Mouse (Mus musculus) thymus, postnatal 25 days (tissue): ENCODE results near the gene Spint2.
"Not testable (repeated sequence)": the region's sequence is repeated elsewhere in the genome, so short reads cannot be mapped to it uniquely, and the experiment has no call there.

ENCODE experiments used
- DNase-seq: peaks from one replicate; pipeline ENCODE4 v3.0.0; 2022

Spint2 gene

DNA sequence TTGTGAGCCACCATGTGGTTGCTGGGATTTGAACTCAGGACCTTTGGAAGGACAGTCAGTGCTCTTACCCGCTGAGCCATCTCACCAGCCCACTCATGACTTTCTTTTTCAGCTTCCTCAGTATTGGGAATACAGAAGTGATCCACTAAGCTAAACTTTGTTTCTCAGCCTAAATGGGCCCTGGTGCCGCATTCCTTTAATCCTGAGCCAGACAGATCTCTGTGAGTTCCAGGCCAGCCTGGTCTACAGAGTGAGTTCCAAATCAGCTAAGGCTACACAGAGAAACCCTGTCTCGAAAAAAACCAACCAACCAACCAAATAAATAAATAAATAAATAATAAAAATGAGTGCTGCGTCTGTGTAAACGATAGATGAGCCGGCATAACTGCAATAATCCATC is 44.1 kb downstream of the Spint2 start:
- DNase-seq = not testable (repeated sequence)

GRCm38 (mm10) chr7:29236593-29236992 is 45.1 kb downstream of the Spint2 start:
- DNase-seq = no peak

DNA sequence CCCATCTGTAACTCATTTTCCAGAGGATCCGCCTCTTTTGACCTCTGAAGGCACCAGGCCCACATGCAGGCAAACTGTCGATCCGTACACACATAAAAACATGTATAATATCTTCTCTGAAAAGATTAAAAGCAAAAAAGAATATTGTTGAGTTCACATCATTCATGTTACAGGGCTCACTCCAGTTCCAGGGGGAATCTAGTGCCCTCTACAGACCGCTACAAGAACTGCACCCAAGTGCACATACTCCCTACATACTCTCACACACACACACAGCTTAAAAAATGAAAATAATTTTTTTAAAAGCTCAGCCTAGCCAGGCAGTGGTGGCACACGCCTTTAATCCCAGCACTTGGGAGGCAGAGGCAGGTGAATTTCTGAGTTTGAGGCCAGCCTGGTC is 47.1 kb downstream of the Spint2 start:
- no peak for DNase-seq

DNA sequence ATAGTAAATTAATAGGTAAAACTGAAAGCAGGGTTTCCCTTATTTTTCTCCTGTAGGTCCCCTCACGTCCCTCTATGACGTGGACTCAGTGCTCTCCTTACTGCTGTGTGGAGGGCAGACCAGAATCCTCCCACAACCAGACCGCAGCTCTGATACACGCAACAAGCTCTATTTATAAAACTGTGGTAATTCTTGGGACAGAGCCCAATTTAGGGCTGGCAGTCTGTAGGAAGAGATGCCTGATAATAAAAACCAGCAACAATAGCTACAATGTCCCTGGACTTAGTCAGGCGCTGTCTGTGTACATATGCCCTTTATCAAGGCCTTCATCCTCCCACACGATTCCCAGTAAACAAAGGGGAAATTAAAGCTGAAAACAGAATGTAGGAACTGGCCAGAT is 48.0 kb downstream of the Spint2 start:
- no peak for DNase-seq

GRCm38 (mm10) chr7:29232247-29233013 is 49.3 kb downstream of the Spint2 start, which contains the start of gene Kcnk6:
Gene Kcnk6 (minus strand): TSS chr7:29232515.
- DNase-seq = no peak

DNA sequence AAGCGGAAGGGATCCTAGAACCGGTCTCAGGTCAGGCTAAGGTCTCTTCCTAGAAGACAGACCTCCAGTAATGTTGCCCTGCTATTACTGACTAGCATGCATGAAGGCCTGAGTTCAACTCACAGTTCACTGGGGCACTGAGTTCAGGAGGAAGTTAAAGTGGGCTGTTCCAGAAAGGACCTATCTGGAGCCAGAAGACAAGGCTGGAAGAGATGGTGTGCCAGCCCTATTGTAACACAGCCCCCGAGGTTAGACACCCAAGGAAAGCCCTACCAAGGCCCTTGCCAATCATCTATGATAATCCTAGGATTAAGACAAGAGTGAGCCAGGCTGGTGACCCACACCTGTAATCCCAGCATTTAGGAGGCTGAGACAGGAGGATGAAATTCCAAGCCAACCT is 50.2 kb downstream of the Spint2 start:
- no peak for DNase-seq

GRCm38 (mm10) chr7:29230560-29230959 is 51.2 kb downstream of the Spint2 start:
- no peak for DNase-seq

- no peak for DNase-seq
Measured at GRCm38 (mm10) chr7:29228202-29228601, 53.5 kb downstream of the Spint2 start.

- no peak for DNase-seq
Measured at GRCm38 (mm10) chr7:29225520-29225919, 56.2 kb downstream of the Spint2 start.

DNA sequence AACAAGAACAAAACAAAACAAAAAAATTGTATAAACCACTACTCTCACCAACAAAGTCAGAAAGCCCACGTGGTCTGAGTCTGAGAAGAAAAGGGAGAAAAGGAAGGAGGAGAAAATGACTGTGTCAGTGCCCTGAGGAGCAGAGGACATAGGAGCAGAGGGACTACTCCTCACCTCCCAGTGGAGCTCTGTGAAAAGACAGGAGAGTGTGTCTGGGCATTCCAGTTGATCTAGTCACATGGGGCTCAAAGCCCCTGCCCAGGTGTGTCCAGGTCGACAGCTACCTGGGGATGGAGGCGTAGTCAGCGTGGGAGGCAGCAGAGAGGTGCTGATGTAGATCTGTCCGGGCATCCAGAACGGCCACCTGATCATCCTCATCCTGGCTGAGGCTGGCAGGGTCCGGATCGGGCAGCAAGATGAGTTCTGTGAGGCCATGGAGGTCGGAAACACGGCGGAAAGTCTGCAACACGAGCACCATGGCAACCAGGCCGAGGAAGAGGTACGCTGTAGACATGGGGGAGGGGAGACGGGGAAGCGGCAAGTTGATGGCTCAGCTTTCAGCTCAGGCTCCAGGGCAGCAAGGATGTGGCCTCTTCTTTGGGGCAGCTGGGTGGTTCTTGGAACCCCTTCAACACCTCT is 56.8 kb downstream of the Spint2 start:
- no peak for DNase-seq

- DNase-seq = no peak
Measured at GRCm38 (mm10) chr7:29214846-29215245, 66.9 kb downstream of the Spint2 start.

GRCm38 (mm10) chr7:29214236-29214635 is 67.5 kb downstream of the Spint2 start:
- no peak for DNase-seq

GRCm38 (mm10) chr7:29213675-29214082 is 68.0 kb downstream of the Spint2 start, which contains the start of gene Catsperg1:
Gene Catsperg1 (minus strand): TSS chr7:29214035.
- DNase-seq = no peak

- not testable (repeated sequence) for DNase-seq
Measured at GRCm38 (mm10) chr7:29212775-29213560, 68.7 kb downstream of the Spint2 start.

- no peak for DNase-seq
Measured at GRCm38 (mm10) chr7:29212199-29212765, 69.4 kb downstream of the Spint2 start.

DNA sequence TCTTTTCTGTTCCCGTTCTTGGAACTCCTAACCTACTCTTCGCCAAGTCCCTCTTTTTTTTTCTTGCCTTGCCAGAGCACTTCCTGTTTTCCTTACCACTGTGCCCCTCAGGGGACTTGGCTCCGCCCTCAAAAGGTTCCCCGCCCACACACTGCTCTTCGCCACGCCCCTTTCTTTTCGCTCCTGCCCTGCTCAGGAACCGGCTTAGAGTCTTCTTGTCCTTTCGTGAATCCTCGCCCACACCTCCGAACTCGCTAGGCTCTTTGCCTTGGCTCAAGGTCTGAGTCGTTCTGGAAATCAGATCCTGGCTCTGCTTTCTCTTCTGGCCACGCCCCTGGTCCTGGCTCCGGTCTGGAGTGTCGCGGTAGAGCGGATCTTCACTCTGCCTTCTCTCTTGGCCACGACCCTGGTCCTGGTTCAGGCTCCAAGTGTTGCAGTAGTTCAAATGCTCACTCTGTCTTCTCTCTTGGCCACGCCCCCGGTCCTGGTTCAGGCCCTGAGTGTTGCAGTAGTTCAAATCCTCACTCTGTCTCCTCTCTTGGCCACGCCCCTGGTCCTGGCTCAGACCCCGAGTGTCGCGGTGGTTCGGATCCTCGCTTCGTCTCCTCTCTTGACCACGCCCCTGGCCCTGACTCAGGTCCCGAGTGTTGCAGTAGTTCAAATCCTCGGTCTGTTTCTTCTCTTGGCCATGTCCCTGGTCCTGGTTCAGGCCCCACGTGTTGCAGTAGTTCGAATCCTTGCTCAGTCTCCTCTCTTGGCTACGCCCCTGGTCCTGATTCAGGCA is 70.1 kb downstream of the Spint2 start:
- DNase-seq = peak; percentile 89

- DNase-seq = not testable (repeated sequence)
Measured at GRCm38 (mm10) chr7:29211013-29211412, 70.7 kb downstream of the Spint2 start.
